In genomic region chr2:152114057-152114975, GRCm38 (mm10) we compare ENCODE assay signal across 8 mouse cellular contexts. TPM values are rescaled to one million over a fixed set of nuclear protein-coding genes. Genes with fewer than 3 reads are reported as not detected.
DNase-seq lines count a peak whose midpoint lies in the region; ATAC-seq and TF ChIP-seq lines count a peak whose summit lies in the region.

No protein-coding gene starts in this region.

- peak overlapping the region; percentile 53 for H3K9ac ChIP-seq in forebrain, embryonic 14.5 days (ENCODE audit: low read length)
- H3K9ac ChIP-seq in limb, embryonic 13.5 days: no peak overlapping the region

- no peaks in the 10 kb centered on the region for H3K27me3 ChIP-seq in forebrain, embryonic 14.5 days (replicated peaks; ENCODE audit: control insufficient read depth, insufficient read depth, low read length)
- H3K27me3 ChIP-seq in limb, embryonic 13.5 days: peaks cover 23% of the 10 kb centered on the region

- peak; percentile 52 for DNase-seq in left cerebral cortex, postnatal 4 days
- DNase-seq in left cerebral cortex, adult 18-20 months (ENCODE audit: low spot score in 2 of 2): no peak
- no peak for DNase-seq in forebrain, embryonic 14.5 days (ENCODE audit: low spot score)
- no peak for DNase-seq in spleen, postnatal 10 days (ENCODE audit: low spot score in 2 of 2)
- no peak for DNase-seq in kidney, adult 9 months

- TF ChIP-seq CTCF in olfactory bulb, adult 2 months (IDR thresholded peaks at IDR 0.05; ENCODE audit: insufficient read depth, low read depth, low read length): no peak

- peaks cover 6% of the 10 kb centered on the region; the same call in 1 of the 2 replicates for H3K4me1 ChIP-seq in forebrain, embryonic 14.5 days (ENCODE audit: control insufficient read depth, insufficient read depth, low read length)
- H3K4me1 ChIP-seq in limb, embryonic 13.5 days: peaks cover 32% of the 10 kb centered on the region
- peaks cover 17% of the 10 kb centered on the region for H3K4me1 ChIP-seq in olfactory bulb, adult 2 months (ENCODE audit: control insufficient read depth, insufficient read depth, low read length)

- no peaks in the 10 kb centered on the region for H3K36me3 ChIP-seq in forebrain, embryonic 14.5 days (ENCODE audit: control insufficient read depth, insufficient read depth, low read length)
- no peaks in the 10 kb centered on the region for H3K36me3 ChIP-seq in limb, embryonic 13.5 days

- intact Hi-C loops in left cerebral cortex, postnatal 4 days (cut with DNase I): no loop called here

- WGBS in forebrain, embryonic 14.5 days: 13% methylated on average over 36 of the region's 36 CpGs
- 11% methylated on average over 35 of the region's 36 CpGs for WGBS in limb, embryonic 13.5 days
- 16% methylated on average over 36 of the region's 36 CpGs for WGBS in olfactory bulb, adult 2 months

- no peak overlapping the region for H3K27ac ChIP-seq in forebrain, embryonic 14.5 days (ENCODE audit: low read depth, low read length)
- no peak overlapping the region for H3K27ac ChIP-seq in limb, embryonic 13.5 days
- H3K27ac ChIP-seq in olfactory bulb, adult 2 months (ENCODE audit: insufficient read depth, low read depth, low read length): no peak overlapping the region

- H3K4me3 ChIP-seq in forebrain, embryonic 14.5 days (ENCODE audit: low read depth, low read length): peak overlapping the region; percentile 14
- H3K4me3 ChIP-seq in limb, embryonic 13.5 days: peak overlapping the region; percentile 34
- H3K4me3 ChIP-seq in olfactory bulb, adult 2 months (ENCODE audit: insufficient read depth, low read depth, low read length): peak overlapping the region; percentile 12; the same call in 1 of the 2 replicates

- ATAC-seq in forebrain, embryonic 14.5 days: peak; percentile 27; the same call in 1 of the 2 replicates
- ATAC-seq in limb, embryonic 13.5 days (ENCODE audit: low FRiP score, low read depth): peak; percentile 53
- no peak for ATAC-seq in granulocyte monocyte progenitor cell, adult 5-6 weeks (replicated peaks; ENCODE audit: poor library complexity, severe bottlenecking)

- H3K9me3 ChIP-seq in forebrain, embryonic 14.5 days (replicated peaks; ENCODE audit: control insufficient read depth, low read length): no peaks in the 10 kb centered on the region
- H3K9me3 ChIP-seq in limb, embryonic 13.5 days: no peaks in the 10 kb centered on the region

- no peak for TF ChIP-seq POLR2A in olfactory bulb, adult 2 months (IDR thresholded peaks at IDR 0.05; ENCODE audit: insufficient read depth, low read depth, low read length)

- peak overlapping the region; percentile 56 for H3K4me2 ChIP-seq in forebrain, embryonic 14.5 days (ENCODE audit: low read length)
- H3K4me2 ChIP-seq in limb, embryonic 13.5 days (replicated peaks): peak overlapping the region; percentile 65

RNA-seq across cellular contexts. Expression of gene Srxn1, which starts 9.0 kb away (rescaled TPM):
- total RNA-seq in left cerebral cortex, postnatal 4 days (2021): 10 to 100 TPM; 17.7 to 18.8 TPM
- total RNA-seq in left cerebral cortex, adult 18-20 months (2021): 100 to 1,000 TPM; 103 to 106 TPM
- 11.8 and 12.0 TPM in 2 replicates for polyA plus RNA-seq in forebrain, embryonic 14.5 days (2014; fragmentation: Nextera tagmentation; extraction: Ambion mirVana)
- polyA plus RNA-seq in limb, embryonic 13.5 days (2015; fragmentation: Nextera tagmentation; extraction: Ambion mirVana): 9.4 and 10.5 TPM in 2 replicates
- polyA plus RNA-seq in olfactory bulb, adult 2 months (2012; ENCODE audit: insufficient read depth, insufficient read length, low replicate concordance, missing spikeins): not detected in 2 replicates
- total RNA-seq in granulocyte monocyte progenitor cell, adult 5-6 weeks (2014; fragmentation: Nextera tagmentation): 0.47 and 5.5 TPM in 2 replicates
- 1.3 and 2.0 TPM in 2 replicates for total RNA-seq in granulocyte monocyte progenitor cell, adult 5-6 weeks (2017)

RNA-seq across cellular contexts. Expression of gene Tcf15, which starts 29.0 kb away (rescaled TPM):
- 1 to 10 TPM in 1 of 2 experiments, under 1 TPM in 1; 0.54 to 1.1 TPM for total RNA-seq in left cerebral cortex, postnatal 4 days (2021)
- total RNA-seq in left cerebral cortex, adult 18-20 months (2021): 1 to 10 TPM; 1.5 to 1.8 TPM
- polyA plus RNA-seq in forebrain, embryonic 14.5 days (2014; fragmentation: Nextera tagmentation; extraction: Ambion mirVana): 1.1 and 1.7 TPM in 2 replicates
- polyA plus RNA-seq in limb, embryonic 13.5 days (2015; fragmentation: Nextera tagmentation; extraction: Ambion mirVana): 7.6 and 8.8 TPM in 2 replicates
- polyA plus RNA-seq in olfactory bulb, adult 2 months (2012; ENCODE audit: insufficient read depth, insufficient read length, low replicate concordance, missing spikeins): not detected in 2 replicates
- total RNA-seq in granulocyte monocyte progenitor cell, adult 5-6 weeks (2014; fragmentation: Nextera tagmentation): not detected in 2 replicates
- total RNA-seq in granulocyte monocyte progenitor cell, adult 5-6 weeks (2017): not detected in 2 replicates

RNA-seq across cellular contexts. Expression of gene Scrt2, which starts 33.0 kb away (rescaled TPM):
- 10 to 100 TPM; 20.0 to 25.2 TPM for total RNA-seq in left cerebral cortex, postnatal 4 days (2021)
- total RNA-seq in left cerebral cortex, adult 18-20 months (2021): 10 to 100 TPM; 20.5 to 20.7 TPM
- 16.1 and 16.2 TPM in 2 replicates for polyA plus RNA-seq in forebrain, embryonic 14.5 days (2014; fragmentation: Nextera tagmentation; extraction: Ambion mirVana)
- not detected in 2 replicates for polyA plus RNA-seq in limb, embryonic 13.5 days (2015; fragmentation: Nextera tagmentation; extraction: Ambion mirVana)
- polyA plus RNA-seq in olfactory bulb, adult 2 months (2012; ENCODE audit: insufficient read depth, insufficient read length, low replicate concordance, missing spikeins): not detected in 2 replicates
- not detected in 2 replicates for total RNA-seq in granulocyte monocyte progenitor cell, adult 5-6 weeks (2014; fragmentation: Nextera tagmentation)
- total RNA-seq in granulocyte monocyte progenitor cell, adult 5-6 weeks (2017): not detected in 2 replicates

Comparison
In these comparisons a context has a peak if more than half of its experiments do, and no peak if none do; other contexts are left out.
1. RNA of gene Scrt2, which starts 33.0 kb away (total RNA-seq): 20.0 to 25.2 TPM in left cerebral cortex, postnatal 4 days and 20.5 to 20.7 TPM in left cerebral cortex, adult 18-20 months; not detected in granulocyte monocyte progenitor cell, adult 5-6 weeks; every median in the first group is over 10 times any median in the second.
2. Peak in every context shown above with its lines, with median percentiles within 50 percentile points of each other: H3K4me3 ChIP-seq.